Mouse (Mus musculus): ENCODE measurements around the gene 4833439L19Rik. TPM values are rescaled to one million over a fixed set of nuclear protein-coding genes. Genes with fewer than 3 reads are reported as not detected.

4833439L19Rik gene
- total and polyA plus RNA-seq, 3 experiments = 23.1 to 25.0 (median 23.5) TPM

- TF ChIP-seq ZNF384 (IDR thresholded peaks at IDR 0.05; ENCODE audit: low read depth, low read length) (peak; percentile 67), USF2 (conservative IDR thresholded peaks at IDR 0.05; ENCODE audit: low read depth, low read length) (no peak)
- Histone ChIP-seq H3K79me2 (replicated peaks; ENCODE audit: control insufficient read depth, extremely low read depth, insufficient read depth, poor library complexity, severe bottlenecking) (no peaks in the 10 kb centered on the region), H3K36me3 (replicated peaks in 1 of 2; ENCODE audit: control insufficient read depth in 1 of 2, insufficient read depth in 1 of 2, low read length in 1 of 2) (peaks cover 0 to 1% of the 10 kb centered on the region in 2 experiments), H3K9ac (ENCODE audit: insufficient read depth, low read depth) (no peak overlapping the region), H3K4me1 (ENCODE audit: control insufficient read depth in 1 of 2, insufficient read depth in 2 of 2) (peaks cover 3 to 17% of the 10 kb centered on the region in 2 experiments; a peak in 3 of 4 replicates), H3K4me2 (ENCODE audit: insufficient read depth, low read depth, poor library complexity, severe bottlenecking) (peak overlapping the region; percentile 46; the same call in 1 of the 2 replicates), H3K9me3 (replicated peaks; ENCODE audit: low read length) (no peaks in the 10 kb centered on the region), H3K27ac (ENCODE audit: insufficient read depth, low read depth) (no peak overlapping the region), H3K27me3 (replicated peaks) (peaks cover 9% of the 10 kb centered on the region), H3K4me3 (replicated peaks in 1 of 3; ENCODE audit: low read depth in 2 of 3, low read length in 2 of 3, poor library complexity in 1 of 3) (no peak overlapping the region)
- DNase-seq (ENCODE audit: extremely low read depth) = no peak
- dilution Hi-C loops (cut with MboI; ENCODE audit: extremely low pct_ligation_motif_present, extremely low pct_unique_long_range_greater_than_20kb, low sequenced_read_pairs) (no loop called here), in situ Hi-C loops (cut with MboI; ENCODE audit: low pct_ligation_motif_present, low pct_unique_long_range_greater_than_20kb, low sequenced_read_pairs) (no loop called here)
Measured at GRCm38 (mm10) chr13:54572621-54573020, 7.4 kb upstream of the 4833439L19Rik start.

- Histone ChIP-seq H3K27me3 (replicated peaks) (peaks cover 9% of the 10 kb centered on the region), H3K27ac (ENCODE audit: insufficient read depth, low read depth) (no peak overlapping the region), H3K9me3 (replicated peaks; ENCODE audit: low read length) (no peaks in the 10 kb centered on the region), H3K79me2 (replicated peaks; ENCODE audit: control insufficient read depth, extremely low read depth, insufficient read depth, poor library complexity, severe bottlenecking) (no peaks in the 10 kb centered on the region), H3K4me3 (replicated peaks in 1 of 3; ENCODE audit: low read depth in 2 of 3, low read length in 2 of 3, poor library complexity in 1 of 3) (no peak overlapping the region), H3K9ac (ENCODE audit: insufficient read depth, low read depth) (no peak overlapping the region), H3K4me2 (ENCODE audit: insufficient read depth, low read depth, poor library complexity, severe bottlenecking) (no peak overlapping the region), H3K4me1 (ENCODE audit: control insufficient read depth in 1 of 2, insufficient read depth in 2 of 2) (peaks cover 3 to 14% of the 10 kb centered on the region in 2 experiments; a peak in 3 of 4 replicates), H3K36me3 (replicated peaks in 1 of 2; ENCODE audit: control insufficient read depth in 1 of 2, insufficient read depth in 1 of 2, low read length in 1 of 2) (peaks cover 0 to 1% of the 10 kb centered on the region in 2 experiments)
- DNase-seq (ENCODE audit: extremely low read depth) = no peak
- in situ Hi-C loops (cut with MboI; ENCODE audit: low pct_ligation_motif_present, low pct_unique_long_range_greater_than_20kb, low sequenced_read_pairs) = no loop called here
- dilution Hi-C loops (cut with MboI; ENCODE audit: extremely low pct_ligation_motif_present, extremely low pct_unique_long_range_greater_than_20kb, low sequenced_read_pairs) = no loop called here
- TF ChIP-seq ZMIZ1 (IDR thresholded peaks at IDR 0.05; ENCODE audit: low read depth, low read length) (no peak), MAFK (IDR thresholded peaks at IDR 0.05; ENCODE audit: insufficient replicate concordance, low read length) (no peak), TCF12 (IDR thresholded peaks at IDR 0.05; ENCODE audit: low read depth, low read length) (no peak), KAT2A (IDR thresholded peaks at IDR 0.05; ENCODE audit: insufficient replicate concordance, low read length) (no peak), CTCF (conservative IDR thresholded peaks at IDR 0.05 in 1 of 2, IDR thresholded peaks at IDR 0.05 in 1 of 2; ENCODE audit: low read depth in 2 of 2, low read length in 2 of 2) (no peak), UBTF (IDR thresholded peaks at IDR 0.05; ENCODE audit: low read depth, low read length) (no peak), POLR2AphosphoS2 (IDR thresholded peaks at IDR 0.05; ENCODE audit: low read depth, low read length) (no peak), IRF4 (IDR thresholded peaks at IDR 0.05; ENCODE audit: low read depth, low read length) (no peak)
Measured at GRCm38 (mm10) chr13:54571637-54572036, 6.4 kb upstream of the 4833439L19Rik start.

GRCm38 (mm10) chr13:54570736-54571135 is 5.5 kb upstream of the 4833439L19Rik start:
- Histone ChIP-seq H3K79me2 (replicated peaks; ENCODE audit: control insufficient read depth, extremely low read depth, insufficient read depth, poor library complexity, severe bottlenecking) (no peaks in the 10 kb centered on the region), H3K36me3 (replicated peaks in 1 of 2; ENCODE audit: control insufficient read depth in 1 of 2, insufficient read depth in 1 of 2, low read length in 1 of 2) (no peaks in the 10 kb centered on the region), H3K4me2 (ENCODE audit: insufficient read depth, low read depth, poor library complexity, severe bottlenecking) (no peak overlapping the region), H3K9ac (ENCODE audit: insufficient read depth, low read depth) (no peak overlapping the region), H3K27me3 (replicated peaks) (peaks cover 9% of the 10 kb centered on the region), H3K4me3 (replicated peaks in 1 of 3; ENCODE audit: low read depth in 2 of 3, low read length in 2 of 3, poor library complexity in 1 of 3) (no peak overlapping the region), H3K4me1 (ENCODE audit: control insufficient read depth in 1 of 2, insufficient read depth in 2 of 2) (peaks cover 3 to 17% of the 10 kb centered on the region in 2 experiments; a peak in 3 of 4 replicates), H3K9me3 (replicated peaks; ENCODE audit: low read length) (no peaks in the 10 kb centered on the region), H3K27ac (ENCODE audit: insufficient read depth, low read depth) (no peak overlapping the region)
- dilution Hi-C loops (cut with MboI; ENCODE audit: extremely low pct_ligation_motif_present, extremely low pct_unique_long_range_greater_than_20kb, low sequenced_read_pairs) (no loop called here), in situ Hi-C loops (cut with MboI; ENCODE audit: low pct_ligation_motif_present, low pct_unique_long_range_greater_than_20kb, low sequenced_read_pairs) (no loop called here)
- no peak for TF ChIP-seq CHD1 (IDR thresholded peaks at IDR 0.05; ENCODE audit: low read depth, low read length)
- no peak for TF ChIP-seq ZMIZ1 (IDR thresholded peaks at IDR 0.05; ENCODE audit: low read depth, low read length)
- no peak for TF ChIP-seq JUND (conservative IDR thresholded peaks at IDR 0.05; ENCODE audit: low read depth, low read length)
- no peak for TF ChIP-seq SIN3A (IDR thresholded peaks at IDR 0.05; ENCODE audit: low read length)
- TF ChIP-seq EP300 (IDR thresholded peaks at IDR 0.05; ENCODE audit: low read length) = no peak
- TF ChIP-seq E2F4 (IDR thresholded peaks at IDR 0.05; ENCODE audit: insufficient replicate concordance, low read depth, low read length) = no peak
- TF ChIP-seq GABPA (IDR thresholded peaks at IDR 0.05; ENCODE audit: insufficient replicate concordance, low read depth, low read length) = no peak
- no peak for TF ChIP-seq MXI1 (IDR thresholded peaks at IDR 0.05; ENCODE audit: low read depth, low read length)
- TF ChIP-seq POLR2AphosphoS2 (IDR thresholded peaks at IDR 0.05; ENCODE audit: low read depth, low read length) = no peak
- no peak for TF ChIP-seq NRF1 (IDR thresholded peaks at IDR 0.05; ENCODE audit: low read depth, low read length)
- no peak for DNase-seq (ENCODE audit: extremely low read depth)

Data from CH12.LX (cell line).